Mouse (Mus musculus) small intestine, adult 2 months (tissue): ENCODE measurements around the gene Npy2r.

Source experiments
- CTCF ChIP-seq: fragments of 200-500 bp; IDR thresholded peaks from 2 replicates; pipeline ENCODE4 v1.5.1; 2012; ENCODE audit warnings: low read depth, mild to moderate bottlenecking, control low read depth, inconsistent platforms, low read length, moderate library complexity, mixed read lengths; ENCODE audit not compliant: insufficient replicate concordance, insufficient read length; ENCODE audit errors: extremely low read depth
- POLR2A ChIP-seq: fragments of 200-500 bp; IDR thresholded peaks from 2 replicates; pipeline ENCODE4 v1.6.1; 2012; ENCODE audit warnings: low read depth, mild to moderate bottlenecking, control low read depth, inconsistent platforms, low read length, moderate library complexity

GRCm38 (mm10) chr3:82547908-82548721 lies at the start of gene Npy2r:
- TF ChIP-seq CTCF, result no peak
- no peak for TF ChIP-seq POLR2A
